Mouse (Mus musculus) kidney, adult 2 months (tissue): ENCODE results near the gene Slc17a9.

ENCODE experiments used
- CTCF ChIP-seq: fragments of 200-500 bp; conservative IDR thresholded peaks from 2 replicates; pipeline ENCODE4 v1.5.1; 2011; ENCODE audit warnings: low read depth, mild to moderate bottlenecking, control low read depth, low read length, moderate library complexity, mixed read lengths; ENCODE audit not compliant: insufficient read depth, insufficient read length
- POLR2A ChIP-seq: fragments of 200-500 bp; IDR thresholded peaks from one replicate; pipeline ENCODE4 v1.6.1; 2011; ENCODE audit warnings: low read depth, low read length, control low read depth

GRCm38 (mm10) chr2:180787566-180788232 lies 62.6 kb downstream of the Slc17a9 start:
- TF ChIP-seq CTCF, result no peak
- no peak for TF ChIP-seq POLR2A
